ENCODE assay signal across 8 mouse cellular contexts in the genomic region with DNA sequence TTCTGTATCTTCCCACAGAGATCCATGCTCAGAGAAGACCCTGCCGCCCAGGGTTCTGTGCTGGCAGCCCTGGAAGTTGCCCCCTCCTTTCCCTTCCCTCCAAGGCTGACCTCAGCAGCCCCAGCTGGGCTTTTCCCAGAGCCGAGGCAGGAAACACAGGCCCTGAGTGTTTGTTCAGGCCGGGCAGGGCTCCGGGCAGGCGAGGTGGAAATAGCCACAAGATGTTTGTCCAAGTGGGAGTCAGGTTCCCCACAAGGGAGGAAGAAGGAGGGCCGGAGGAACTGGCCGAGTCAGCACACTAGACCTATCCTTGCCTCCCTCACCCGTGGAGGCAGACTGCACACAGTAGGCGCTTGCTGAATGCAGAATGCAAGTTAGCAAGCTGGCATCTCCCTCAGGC. TPM values are rescaled to one million over a fixed set of nuclear protein-coding genes. Genes with fewer than 3 reads are reported as not detected.
A peak's percentile ranks its signal among the peaks of the same experiment; 100 is the strongest.
DNase-seq lines count a peak whose midpoint lies in the region; ATAC-seq lines count a peak whose summit lies in the region.

No protein-coding gene starts in this region.

- H3K4me1 ChIP-seq in hindbrain, embryonic 13.5 days (replicated peaks): 0 out of 2 replicates have a peak, but pooled peaks cover 11% of the 10 kb centered on the region
- H3K4me1 ChIP-seq in hindbrain, embryonic 14.5 days (replicated peaks; ENCODE audit: control insufficient read depth, insufficient read depth, low read length): no peaks in the 10 kb centered on the region
- peaks cover 27% of the 10 kb centered on the region for H3K4me1 ChIP-seq in kidney, embryonic 16.5 days (ENCODE audit: insufficient read depth, low read length)

- H3K27ac ChIP-seq in hindbrain, embryonic 13.5 days: peak overlapping the region; percentile 66; the same call in 1 of the 2 replicates
- no peak overlapping the region for H3K27ac ChIP-seq in hindbrain, embryonic 14.5 days
- H3K27ac ChIP-seq in kidney, embryonic 16.5 days (ENCODE audit: low read length): peak overlapping the region; percentile 89

- H3K9me3 ChIP-seq in hindbrain, embryonic 13.5 days: no peaks in the 10 kb centered on the region
- H3K9me3 ChIP-seq in hindbrain, embryonic 14.5 days (ENCODE audit: control insufficient read depth, low read length): no peaks in the 10 kb centered on the region
- H3K9me3 ChIP-seq in kidney, embryonic 16.5 days (ENCODE audit: low read length): no peaks in the 10 kb centered on the region

- WGBS in hindbrain, embryonic 13.5 days: 50% methylated on average over 9 of the region's 9 CpGs
- 56% methylated on average over 9 of the region's 9 CpGs for WGBS in hindbrain, embryonic 14.5 days
- 12% methylated on average over 9 of the region's 9 CpGs for WGBS in kidney, embryonic 16.5 days

- H3K4me2 ChIP-seq in hindbrain, embryonic 13.5 days: no peak overlapping the region
- H3K4me2 ChIP-seq in hindbrain, embryonic 14.5 days (replicated peaks): no peak overlapping the region
- no peak overlapping the region for H3K4me2 ChIP-seq in kidney, embryonic 16.5 days (replicated peaks; ENCODE audit: low read depth, low read length)

- H3K4me3 ChIP-seq in hindbrain, embryonic 13.5 days: no peak overlapping the region
- no peak overlapping the region for H3K4me3 ChIP-seq in hindbrain, embryonic 14.5 days (replicated peaks; ENCODE audit: low read length)
- H3K4me3 ChIP-seq in kidney, embryonic 16.5 days (ENCODE audit: low read length): no peak overlapping the region

- no peak for ATAC-seq in hindbrain, embryonic 13.5 days (ENCODE audit: low FRiP score)
- no peak for ATAC-seq in hindbrain, embryonic 14.5 days (ENCODE audit: low FRiP score)
- peak; percentile 53 for ATAC-seq in kidney, embryonic 16.5 days (ENCODE audit: low FRiP score, low TSS enrichment)

- H3K36me3 ChIP-seq in hindbrain, embryonic 13.5 days: no peaks in the 10 kb centered on the region
- H3K36me3 ChIP-seq in hindbrain, embryonic 14.5 days (replicated peaks; ENCODE audit: control insufficient read depth, insufficient read depth): no peaks in the 10 kb centered on the region
- H3K36me3 ChIP-seq in kidney, embryonic 16.5 days (ENCODE audit: insufficient read depth, low read length): no peaks in the 10 kb centered on the region

- DNase-seq in hindbrain, embryonic 14.5 days (ENCODE audit: low spot score): no peak
- peak; percentile 73 for DNase-seq in adrenal gland, adult 2 months
- DNase-seq in heart, adult 11 months: peak; percentile 99
- DNase-seq in lung, postnatal 4 days: peak; percentile 84 to 92
- DNase-seq in frontal cortex, postnatal 36 days (ENCODE audit: low spot score in 2 of 2): no peak
- DNase-seq in urinary bladder, postnatal 10 days (ENCODE audit: low spot score): no peak

- peaks cover 9% of the 10 kb centered on the region; the same call in 1 of the 2 replicates for H3K27me3 ChIP-seq in hindbrain, embryonic 13.5 days
- no peaks in the 10 kb centered on the region for H3K27me3 ChIP-seq in hindbrain, embryonic 14.5 days (ENCODE audit: control insufficient read depth, insufficient read depth, low read length)
- H3K27me3 ChIP-seq in kidney, embryonic 16.5 days (ENCODE audit: insufficient read depth, low read length): no peaks in the 10 kb centered on the region

- H3K9ac ChIP-seq in hindbrain, embryonic 13.5 days: no peak overlapping the region
- no peak overlapping the region for H3K9ac ChIP-seq in hindbrain, embryonic 14.5 days
- peak overlapping the region; percentile 18; the same call in 1 of the 2 replicates for H3K9ac ChIP-seq in kidney, embryonic 16.5 days (replicated peaks; ENCODE audit: low read length)

RNA-seq across cellular contexts. Expression of gene Plxnd1, which starts 11.9 kb away (rescaled TPM):
- polyA plus RNA-seq in hindbrain, embryonic 13.5 days (2015; fragmentation: Nextera tagmentation; extraction: Ambion mirVana): 9.1 and 11.3 TPM in 2 replicates
- 11.6 and 14.7 TPM in 2 replicates for polyA plus RNA-seq in hindbrain, embryonic 14.5 days (2014; fragmentation: Nextera tagmentation; extraction: Ambion mirVana)
- 100 to 1,000 TPM; 168 to 181 TPM for total RNA-seq in adrenal gland, adult 2 months (2021)
- polyA plus RNA-seq in adrenal gland, adult 2 months (2012; rRNA removed): 279 and 288 TPM in 2 replicates
- 55.5 and 62.4 TPM in 2 replicates for polyA plus RNA-seq in kidney, embryonic 16.5 days (2015; fragmentation: Nextera tagmentation; extraction: Ambion mirVana)

Comparison
In these comparisons a context has a peak if more than half of its experiments do, and no peak if none do; other contexts are left out.
1. DNase-seq: peak in adrenal gland, adult 2 months (single experiment), heart, adult 11 months (single experiment) and lung, postnatal 4 days (2 of 2); none in hindbrain, embryonic 14.5 days (single experiment), frontal cortex, postnatal 36 days (0 of 2) and urinary bladder, postnatal 10 days (single experiment).